Mouse (Mus musculus): ENCODE measurements around the gene Szt2. TPM values are rescaled to one million over a fixed set of nuclear protein-coding genes. Genes with fewer than 3 reads are reported as not detected.

The Szt2 gene
- polyA plus RNA-seq, 1 experiment: 41.3 TPM

Other genes with a start within 250 kb of the Szt2 start
- 42.5 and 50.0 TPM in 2 replicates for gene Kdm4a, start 229.2 kb downstream of the Szt2 start, polyA plus RNA-seq (2012; rRNA removed)
- gene Ptprf, start 117.9 kb downstream of the Szt2 start, polyA plus RNA-seq (2012; rRNA removed): 48.7 and 61.0 TPM in 2 replicates
- 52.1 and 56.8 TPM in 2 replicates for gene Med8, start 64 bp upstream of the Szt2 start, polyA plus RNA-seq (2012; rRNA removed)
- 65.2 and 76.6 TPM in 2 replicates for gene Elovl1, start 18.8 kb upstream of the Szt2 start, polyA plus RNA-seq (2012; rRNA removed)
- gene Cdc20, start 28.1 kb upstream of the Szt2 start, polyA plus RNA-seq (2012; rRNA removed): 2.2 and 2.8 TPM in 2 replicates
- gene Mpl, start 48.2 kb upstream of the Szt2 start, polyA plus RNA-seq (2012; rRNA removed): 0.32 and 1.0 TPM in 2 replicates
- gene Tie1, start 80.8 kb upstream of the Szt2 start, polyA plus RNA-seq (2012; rRNA removed): 11.8 and 13.3 TPM in 2 replicates
- gene 2610528J11Rik, start 117.7 kb upstream of the Szt2 start, polyA plus RNA-seq (2012; rRNA removed): 0.10 and 0.36 TPM in 2 replicates
- 10.0 and 12.3 TPM in 2 replicates for gene Tmem125, start 134.8 kb upstream of the Szt2 start, polyA plus RNA-seq (2012; rRNA removed)
- 0.36 and 0.50 TPM in 2 replicates for gene Cfap57, start 211.5 kb upstream of the Szt2 start, polyA plus RNA-seq (2012; rRNA removed)
- gene Ebna1bp2, start 211.5 kb upstream of the Szt2 start, polyA plus RNA-seq (2012; rRNA removed): 49.0 and 54.8 TPM in 2 replicates
- gene Olfr62, start 249.7 kb upstream of the Szt2 start, polyA plus RNA-seq (2012; rRNA removed): not detected in 2 replicates